Mouse (Mus musculus): ENCODE data around the gene Bard1.

DNA sequence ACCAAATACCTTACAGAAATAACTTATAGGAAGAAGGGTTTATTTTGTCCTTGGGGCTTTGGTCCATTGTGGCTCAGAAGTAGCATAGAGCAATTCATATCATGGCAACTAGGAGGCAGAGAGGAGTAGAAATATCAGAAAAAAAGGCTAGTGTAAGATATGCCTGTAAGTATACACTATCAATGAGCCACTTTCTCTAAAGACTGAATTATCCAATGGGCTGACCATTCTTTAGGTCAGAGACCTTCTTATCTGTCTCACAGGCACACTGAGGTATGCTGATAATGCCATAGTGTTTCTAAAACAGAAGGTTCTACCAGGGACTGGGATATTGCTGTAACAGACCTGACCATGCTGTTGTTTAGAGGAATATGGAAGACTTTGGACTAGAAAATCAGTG lies 32.2 kb downstream of the Bard1 start:
- TF ChIP-seq POLR2A (IDR thresholded peaks at IDR 0.05; ENCODE audit: borderline replicate concordance, extremely low read depth, insufficient read depth, insufficient read length, poor library complexity, severe bottlenecking) = no peak
- no peak for TF ChIP-seq CTCF (IDR thresholded peaks at IDR 0.05; ENCODE audit: borderline replicate concordance, extremely low read depth, insufficient read depth, insufficient read length)

All from brain, embryonic 14.5 days (tissue).